Mouse (Mus musculus) left cerebral cortex, adult 2 months (tissue): ENCODE data around the gene Gatad2b. TPM values are rescaled to one million over a fixed set of nuclear protein-coding genes. Genes with fewer than 3 reads are reported as not detected.
A peak's percentile ranks its signal among the peaks of the same experiment; 100 is the strongest.

Experiments
- DNase-seq, 2 experiments: peaks; one replicate each; pipeline ENCODE4 v3.0.0; 2021 to 2022; ENCODE audit warnings: low spot score in 2 of 2, mixed read lengths in 1 of 2; ENCODE audit errors: extremely low spot score in 1 of 2
- H3K27ac ChIP-seq: fragments of 200-600 bp; 2 replicates; pipeline ENCODE4 v1.8.1; 2022
- H3K4me3 ChIP-seq: fragments of 200-600 bp; 2 replicates; pipeline ENCODE4 v1.8.1; 2022
- CTCF ChIP-seq: fragments of 200-600 bp; IDR thresholded peaks from 2 replicates; pipeline ENCODE4 v1.8.1; 2022; ENCODE audit warnings: antibody characterized with exemption, mild to moderate bottlenecking, moderate library complexity
- intact Hi-C: fragments of 180-260 bp; cut with DNase I; formaldehyde crosslinking; loops from one replicate; pipeline ENCODE4 v1.15.1; 2025
- total RNA-seq, 2 experiments: library from RNA; stranded (reverse); gene quantifications; 2 replicates each; pipeline ENCODE4 v1.2.3; 2021

Gatad2b gene
- total RNA-seq, 2 experiments from 2014 or later, result 93.5 to 103 TPM

- Histone ChIP-seq H3K27ac (peak overlapping the region; percentile 89), H3K4me3 (peak overlapping the region; percentile 96)
- intact Hi-C loops, result no loop called here
- no peak for DNase-seq
- TF ChIP-seq CTCF, result no peak
Observed at GRCm38 (mm10) chr3:90254419-90255193, 38.4 kb upstream of the Gatad2b start.

GRCm38 (mm10) chr3:90255194-90255565 is 37.8 kb upstream of the Gatad2b start:
- intact Hi-C loops, result no loop called here
- no peak for TF ChIP-seq CTCF
- Histone ChIP-seq H3K4me3 (peak overlapping the region; percentile 96), H3K27ac (no peak overlapping the region; the same call in 1 of the 2 replicates)
- DNase-seq, result no peak

GRCm38 (mm10) chr3:90255784-90256353 is 37.1 kb upstream of the Gatad2b start:
- H3K4me3 ChIP-seq, result no peak overlapping the region
- H3K27ac ChIP-seq, result no peak overlapping the region
- TF ChIP-seq CTCF, result no peak
- intact Hi-C loops, result no loop called here
- no peak for DNase-seq

- intact Hi-C loops, result no loop called here
- Histone ChIP-seq H3K4me3 (no peak overlapping the region), H3K27ac (no peak overlapping the region)
- DNase-seq, result no peak
- TF ChIP-seq CTCF, result no peak
Observed at GRCm38 (mm10) chr3:90256731-90257530, 36.0 kb upstream of the Gatad2b start.

GRCm38 (mm10) chr3:90258521-90258920 is 34.5 kb upstream of the Gatad2b start:
- intact Hi-C loops, result no loop called here
- DNase-seq, result no peak
- Histone ChIP-seq H3K4me3 (no peak overlapping the region), H3K27ac (no peak overlapping the region)
- no peak for TF ChIP-seq CTCF

- intact Hi-C loops, result no loop called here
Observed at GRCm38 (mm10) chr3:90263121-90263771, 29.7 kb upstream of the Gatad2b start.

GRCm38 (mm10) chr3:90264687-90265033 is 28.3 kb upstream of the Gatad2b start:
- DNase-seq, result no peak
- TF ChIP-seq CTCF, result no peak
- Histone ChIP-seq H3K4me3 (peak overlapping the region; percentile 97), H3K27ac (peak overlapping the region; percentile 98)
- intact Hi-C loops, result loop anchor here (2.0 kb wide), 2 partner anchors 28 to 108 kb away; partner anchors contain the start of gene Gatad2b

More at GRCm38 (mm10) chr3:90263121-90263771, 29.7 kb upstream of the Gatad2b start:
- H3K4me3 ChIP-seq, result no peak overlapping the region
- no peak overlapping the region for H3K27ac ChIP-seq
- DNase-seq, result no peak
- TF ChIP-seq CTCF, result no peak

GRCm38 (mm10) chr3:90265034-90265931 is 27.7 kb upstream of the Gatad2b start, which contains the start of gene Dennd4b:
Gene Dennd4b (plus strand): TSS chr3:90265185.
- peak; percentile 87 to 92 for DNase-seq
- H3K27ac ChIP-seq, result peak within 1 kb of the TSS; percentile 98
- intact Hi-C loops, result loop anchor here (2.0 kb wide), 2 partner anchors 28 to 108 kb away; partner anchors contain the start of gene Gatad2b
- peak; percentile 84 for TF ChIP-seq CTCF
- H3K4me3 ChIP-seq, result peak within 1 kb of the TSS; percentile 97

- peak overlapping the region; percentile 97 for H3K4me3 ChIP-seq
- DNase-seq, result no peak
- no peak for TF ChIP-seq CTCF
- intact Hi-C loops, result loop anchor here (2.0 kb wide), 2 partner anchors 27 to 107 kb away; partner anchors contain the start of gene Gatad2b
- peak overlapping the region; percentile 98 for H3K27ac ChIP-seq
Observed at GRCm38 (mm10) chr3:90265932-90266741, 26.8 kb upstream of the Gatad2b start.
